Mouse (Mus musculus) layer of hippocampus, adult 2 months (tissue): ENCODE measurements around the gene Fkrp. TPM values are rescaled to one million over a fixed set of nuclear protein-coding genes. Genes with fewer than 3 reads are reported as not detected.
A peak's percentile ranks its signal among the peaks of the same experiment; 100 is the strongest.

Experiments
- DNase-seq, 2 experiments: peaks; one replicate each; pipeline ENCODE4 v3.0.0; 2022; ENCODE audit warnings: low spot score in 2 of 2
- H3K27ac ChIP-seq: fragments of 200-600 bp; 2 replicates; pipeline ENCODE4 v1.8.1; 2022
- H3K4me3 ChIP-seq: fragments of 200-600 bp; 2 replicates; pipeline ENCODE4 v1.8.1; 2022; ENCODE audit warnings: mild to moderate bottlenecking
- CTCF ChIP-seq: fragments of 200-600 bp; conservative IDR thresholded peaks from 2 replicates; pipeline ENCODE4 v1.8.1; 2022; ENCODE audit warnings: antibody characterized with exemption, mild to moderate bottlenecking, moderate library complexity
- total RNA-seq, 2 experiments: library from RNA; stranded (reverse); gene quantifications; 2 replicates each; pipeline ENCODE4 v1.2.3; 2021

Gene Fkrp
- total RNA-seq, 2 experiments from 2014 or later = 46.7 to 49.5 TPM

GRCm38 (mm10) chr7:16807936-16808335 lies 8.6 kb downstream of the Fkrp start:
- no peak overlapping the region for H3K27ac ChIP-seq
- H3K4me3 ChIP-seq = no peak overlapping the region
- peak; percentile 65 for TF ChIP-seq CTCF
- no peak for DNase-seq

GRCm38 (mm10) chr7:16804409-16805028 lies 12.0 kb downstream of the Fkrp start:
- no peak overlapping the region for H3K27ac ChIP-seq
- no peak for DNase-seq
- no peak overlapping the region for H3K4me3 ChIP-seq
- TF ChIP-seq CTCF = peak; percentile 87

GRCm38 (mm10) chr7:16794886-16795285 lies 21.6 kb downstream of the Fkrp start:
- H3K27ac ChIP-seq = no peak overlapping the region
- TF ChIP-seq CTCF = no peak

GRCm38 (mm10) chr7:16793010-16793725 lies 23.4 kb downstream of the Fkrp start:
- H3K27ac ChIP-seq = no peak overlapping the region
- no peak for TF ChIP-seq CTCF
- DNase-seq = no peak
- no peak overlapping the region for H3K4me3 ChIP-seq

More at GRCm38 (mm10) chr7:16794886-16795285, 21.6 kb downstream of the Fkrp start:
- H3K4me3 ChIP-seq = no peak overlapping the region
- DNase-seq = no peak

GRCm38 (mm10) chr7:16792316-16792715 lies 24.2 kb downstream of the Fkrp start:
- no peak overlapping the region for H3K4me3 ChIP-seq

GRCm38 (mm10) chr7:16785541-16786083 lies 30.9 kb downstream of the Fkrp start:
- Histone ChIP-seq H3K27ac (no peak overlapping the region), H3K4me3 (no peak overlapping the region)
- no peak for TF ChIP-seq CTCF
- no peak for DNase-seq

More at GRCm38 (mm10) chr7:16792316-16792715, 24.2 kb downstream of the Fkrp start:
- no peak for DNase-seq
- TF ChIP-seq CTCF = no peak
- no peak overlapping the region for H3K27ac ChIP-seq

GRCm38 (mm10) chr7:16784498-16784976 lies 32.0 kb downstream of the Fkrp start:
- TF ChIP-seq CTCF = no peak
- Histone ChIP-seq H3K27ac (no peak overlapping the region), H3K4me3 (no peak overlapping the region)
- no peak for DNase-seq

- Histone ChIP-seq H3K27ac (no peak overlapping the region), H3K4me3 (no peak overlapping the region; the same call in 1 of the 2 replicates)
- no peak for TF ChIP-seq CTCF
- no peak for DNase-seq
Observed at GRCm38 (mm10) chr7:16783758-16784415, 32.6 kb downstream of the Fkrp start.

- DNase-seq = no peak
- Histone ChIP-seq H3K4me3 (no peak overlapping the region; the same call in 1 of the 2 replicates), H3K27ac (no peak overlapping the region)
- no peak for TF ChIP-seq CTCF
Observed at GRCm38 (mm10) chr7:16783224-16783688, 33.3 kb downstream of the Fkrp start.

GRCm38 (mm10) chr7:16782555-16783125 lies 33.9 kb downstream of the Fkrp start:
- TF ChIP-seq CTCF = no peak
- DNase-seq = no peak
- Histone ChIP-seq H3K4me3 (peak overlapping the region; percentile 58), H3K27ac (no peak overlapping the region)

- Histone ChIP-seq H3K4me3 (peak overlapping the region; percentile 58), H3K27ac (no peak overlapping the region)
- no peak for DNase-seq
- no peak for TF ChIP-seq CTCF
Observed at GRCm38 (mm10) chr7:16781816-16782554, 34.5 kb downstream of the Fkrp start.

- no peak for DNase-seq
- Histone ChIP-seq H3K27ac (no peak overlapping the region), H3K4me3 (peak overlapping the region; percentile 58)
- TF ChIP-seq CTCF = no peak
Observed at GRCm38 (mm10) chr7:16781555-16781815, 35.0 kb downstream of the Fkrp start.
